Mouse (Mus musculus) neural tube, embryonic 13.5 days (tissue): ENCODE measurements around the gene Llgl1. TPM values are rescaled to one million over a fixed set of nuclear protein-coding genes. Genes with fewer than 3 reads are reported as not detected.

Experiments
- ATAC-seq: fragments of 200-750 bp; cut with Nextera tagmentation; 2 replicates; pipeline ENCODE4 v1.8.0; 2017; ENCODE audit warnings: low read depth, mild to moderate bottlenecking, moderate TSS enrichment, moderate library complexity
- H3K27ac ChIP-seq: fragments of 300-500 bp; sonication (generic); replicated peaks from 2 replicates; pipeline ENCODE4 v1.5.1; 2015; ENCODE audit warnings: moderate library complexity, mild to moderate bottlenecking, inconsistent platforms
- H3K27me3 ChIP-seq: fragments of 300-500 bp; sonication (generic); 2 replicates; pipeline ENCODE4 v1.6.1; 2015; ENCODE audit warnings: mild to moderate bottlenecking, inconsistent platforms
- H3K36me3 ChIP-seq: fragments of 300-500 bp; sonication (generic); 2 replicates; pipeline ENCODE4 v1.6.1; 2015; ENCODE audit warnings: mild to moderate bottlenecking, inconsistent platforms
- H3K4me1 ChIP-seq: fragments of 300-500 bp; sonication (generic); replicated peaks from 2 replicates; pipeline ENCODE4 v1.6.1; 2015; ENCODE audit warnings: inconsistent platforms
- H3K4me2 ChIP-seq: fragments of 300-500 bp; sonication (generic); 2 replicates; pipeline ENCODE4 v1.6.1; 2015; ENCODE audit warnings: inconsistent platforms, mild to moderate bottlenecking, moderate library complexity
- H3K4me3 ChIP-seq: fragments of 300-500 bp; sonication (generic); 2 replicates; pipeline ENCODE4 v1.5.1; 2015; ENCODE audit warnings: mild to moderate bottlenecking, inconsistent platforms
- H3K9ac ChIP-seq: fragments of 300-500 bp; sonication (generic); 2 replicates; pipeline ENCODE4 v1.6.1; 2015; ENCODE audit warnings: moderate library complexity, mild to moderate bottlenecking, inconsistent platforms
- H3K9me3 ChIP-seq: fragments of 300-500 bp; sonication (generic); 2 replicates; pipeline ENCODE4 v1.6.1; 2016; ENCODE audit warnings: inconsistent platforms
- WGBS: fragments of 180-500 bp; shearing (Covaris S2); methylation state at CpG from one replicate; pipeline ENCODE4 v1.1.7; 2015; 5-methylcytosine and 5-hydroxymethylcytosine counted together
- polyA plus RNA-seq: library from polyadenylated mRNA; unstranded; fragments of >200 nt; fragmentation: Nextera tagmentation; extraction: Ambion mirVana; gene quantifications from 2 replicates; pipeline ENCODE4 v1.2.1, GENCODE M21; 2015

The Llgl1 gene
- polyA plus RNA-seq, 1 experiment from 2014 or later: 54.4 TPM

DNA sequence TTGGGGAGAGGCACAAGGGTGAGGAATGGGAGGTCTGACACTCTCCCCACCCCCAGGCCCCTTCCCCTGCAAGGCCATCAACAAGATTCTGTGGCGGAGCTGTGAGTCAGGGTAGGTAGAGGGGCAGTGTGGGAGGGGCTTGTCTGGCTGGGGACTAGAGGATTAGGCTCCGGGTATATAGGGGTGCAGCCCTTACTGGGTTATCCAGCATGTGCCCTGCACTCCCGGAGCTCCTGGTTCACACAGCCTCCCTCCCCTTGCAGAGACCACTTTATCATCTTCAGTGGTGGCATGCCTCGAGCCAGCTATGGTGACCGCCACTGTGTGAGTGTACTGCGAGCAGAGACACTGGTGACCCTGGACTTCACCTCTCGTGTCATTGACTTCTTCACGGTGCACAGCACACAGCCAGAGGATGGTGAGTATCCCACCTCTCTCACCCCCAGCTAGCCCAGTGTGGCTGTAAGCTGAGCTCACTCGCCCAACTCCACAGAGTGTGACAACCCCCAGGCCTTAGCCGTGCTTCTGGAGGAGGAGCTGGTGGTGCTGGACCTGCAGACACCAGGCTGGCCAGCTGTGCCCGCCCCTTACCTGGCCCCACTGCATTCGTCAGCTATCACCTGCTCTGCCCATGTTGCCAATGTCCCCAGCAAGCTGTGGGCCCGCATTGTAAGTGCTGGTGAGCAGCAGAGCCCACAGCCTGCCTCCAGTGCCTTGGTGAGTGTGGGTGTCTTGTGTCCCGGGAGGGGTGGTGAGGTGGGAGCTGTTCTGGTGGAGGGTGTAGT lies 7.4 kb downstream of the Llgl1 start:
- Histone ChIP-seq H3K27ac (no peak overlapping the region), H3K27me3 (no peaks in the 10 kb centered on the region), H3K4me3 (no peak overlapping the region), H3K4me1 (peaks cover 30% of the 10 kb centered on the region), H3K36me3 (peaks cover 78% of the 10 kb centered on the region), H3K9me3 (no peaks in the 10 kb centered on the region), H3K4me2 (no peak overlapping the region), H3K9ac (no peak overlapping the region)
- 91% methylated on average over 14 of the region's 14 CpGs for WGBS
- no peak for ATAC-seq

- Histone ChIP-seq H3K27ac (no peak overlapping the region), H3K9me3 (no peaks in the 10 kb centered on the region), H3K4me2 (no peak overlapping the region), H3K4me1 (peaks cover 22% of the 10 kb centered on the region), H3K9ac (no peak overlapping the region), H3K27me3 (no peaks in the 10 kb centered on the region), H3K36me3 (peaks cover 85% of the 10 kb centered on the region), H3K4me3 (no peak overlapping the region)
- WGBS: 83% methylated on average over 3 of the region's 3 CpGs
- no peak for ATAC-seq
These were observed 8.1 kb downstream of the Llgl1 start for GRCm38 (mm10) chr11:60707672-60708071.

DNA sequence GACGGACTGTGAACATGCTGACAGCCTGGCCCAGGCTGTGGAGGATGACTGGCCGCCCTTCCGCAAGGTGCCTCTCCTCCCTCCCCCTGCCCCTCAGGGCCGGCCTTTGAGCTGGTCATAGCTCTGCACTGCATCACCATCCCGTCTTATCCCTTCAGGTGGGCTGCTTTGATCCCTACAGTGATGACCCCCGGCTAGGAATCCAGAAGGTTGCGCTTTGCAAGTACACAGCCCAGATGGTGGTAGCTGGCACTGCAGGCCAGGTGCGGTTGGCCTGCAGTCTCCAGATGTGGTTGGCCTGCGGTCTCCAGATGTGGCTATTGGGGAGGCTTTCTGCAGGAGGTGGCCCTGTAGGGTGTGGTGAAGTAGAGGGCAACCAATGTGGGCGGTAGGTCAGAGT lies 9.1 kb downstream of the Llgl1 start:
- 89% methylated on average over 10 of the region's 10 CpGs for WGBS

DNA sequence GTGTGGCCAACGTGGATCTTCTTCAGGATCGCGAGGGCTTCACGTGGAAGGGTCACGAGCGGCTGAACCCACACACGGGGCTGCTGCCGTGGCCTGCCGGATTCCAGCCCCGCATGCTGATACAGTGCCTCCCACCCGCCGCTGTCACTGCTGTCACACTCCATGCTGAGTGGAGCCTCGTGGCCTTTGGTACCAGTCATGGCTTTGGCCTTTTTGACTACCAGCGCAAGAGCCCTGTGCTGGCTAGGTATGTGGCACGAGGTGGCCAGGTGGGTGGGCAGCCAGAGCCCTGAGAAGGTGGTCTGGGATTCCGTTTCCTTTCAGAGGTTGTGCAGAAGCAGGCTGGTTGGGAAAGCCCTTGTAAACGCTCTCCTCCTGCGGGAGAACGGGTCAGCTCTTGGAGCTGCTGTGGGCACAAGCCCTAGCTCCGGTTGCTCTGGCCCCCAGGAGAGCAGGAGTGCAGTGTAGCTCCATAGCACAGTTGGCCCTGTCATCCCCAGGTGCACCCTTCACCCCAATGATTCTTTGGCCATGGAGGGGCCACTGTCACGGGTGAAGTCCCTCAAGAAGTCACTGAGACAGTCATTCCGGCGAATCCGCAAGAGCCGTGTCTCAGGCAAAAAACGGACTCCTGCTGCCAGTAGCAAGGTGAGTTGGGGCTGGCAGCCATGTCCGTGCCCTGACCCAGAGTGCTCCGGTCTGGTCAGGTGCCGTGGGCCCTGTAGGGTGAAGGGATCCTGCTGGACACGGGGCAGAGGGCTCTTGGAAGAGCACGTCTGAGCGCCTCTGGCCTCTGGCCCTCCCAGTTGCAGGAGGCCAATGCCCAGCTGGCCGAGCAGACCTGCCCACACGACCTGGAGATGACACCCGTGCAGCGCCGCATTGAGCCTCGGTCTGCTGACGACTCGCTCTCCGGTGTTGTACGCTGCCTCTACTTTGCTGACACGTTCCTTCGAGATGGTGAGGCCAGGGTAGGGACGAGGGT lies 10.2 kb downstream of the Llgl1 start:
- no peak overlapping the region for H3K27ac ChIP-seq
- WGBS: 94% methylated on average over 45 of the region's 45 CpGs
- H3K9ac ChIP-seq: no peak overlapping the region
- H3K9me3 ChIP-seq: no peaks in the 10 kb centered on the region
- ATAC-seq: no peak
- no peaks in the 10 kb centered on the region for H3K27me3 ChIP-seq
- H3K4me3 ChIP-seq: no peak overlapping the region
- H3K36me3 ChIP-seq: peaks cover 100% of the 10 kb centered on the region
- no peak overlapping the region for H3K4me2 ChIP-seq
- peaks cover 7% of the 10 kb centered on the region; the same call in 1 of the 2 replicates for H3K4me1 ChIP-seq

More for the DNA sequence above, 9.1 kb downstream of the Llgl1 start:
- Histone ChIP-seq H3K9me3 (no peaks in the 10 kb centered on the region), H3K27ac (no peak overlapping the region), H3K4me3 (no peak overlapping the region), H3K9ac (no peak overlapping the region), H3K36me3 (peaks cover 95% of the 10 kb centered on the region), H3K4me1 (peaks cover 12% of the 10 kb centered on the region), H3K27me3 (no peaks in the 10 kb centered on the region), H3K4me2 (no peak overlapping the region)
- no peak for ATAC-seq

GRCm38 (mm10) chr11:60711218-60711617 lies 11.7 kb downstream of the Llgl1 start:
- WGBS: 96% methylated on average over 17 of the region's 17 CpGs
- no peaks in the 10 kb centered on the region for H3K9me3 ChIP-seq
- no peaks in the 10 kb centered on the region for H3K4me1 ChIP-seq
- no peak overlapping the region for H3K4me3 ChIP-seq
- no peak overlapping the region for H3K9ac ChIP-seq
- no peaks in the 10 kb centered on the region for H3K27me3 ChIP-seq
- peaks cover 100% of the 10 kb centered on the region for H3K36me3 ChIP-seq
- no peak overlapping the region for H3K4me2 ChIP-seq
- H3K27ac ChIP-seq: no peak overlapping the region
- ATAC-seq: no peak

GRCm38 (mm10) chr11:60712040-60712439 lies 12.5 kb downstream of the Llgl1 start:
- Histone ChIP-seq H3K27ac (no peak overlapping the region), H3K4me3 (no peak overlapping the region), H3K4me2 (no peak overlapping the region), H3K9ac (no peak overlapping the region), H3K4me1 (no peaks in the 10 kb centered on the region), H3K9me3 (no peaks in the 10 kb centered on the region), H3K27me3 (no peaks in the 10 kb centered on the region), H3K36me3 (peaks cover 100% of the 10 kb centered on the region)
- ATAC-seq: no peak
- WGBS: 95% methylated on average over 18 of the region's 18 CpGs

DNA sequence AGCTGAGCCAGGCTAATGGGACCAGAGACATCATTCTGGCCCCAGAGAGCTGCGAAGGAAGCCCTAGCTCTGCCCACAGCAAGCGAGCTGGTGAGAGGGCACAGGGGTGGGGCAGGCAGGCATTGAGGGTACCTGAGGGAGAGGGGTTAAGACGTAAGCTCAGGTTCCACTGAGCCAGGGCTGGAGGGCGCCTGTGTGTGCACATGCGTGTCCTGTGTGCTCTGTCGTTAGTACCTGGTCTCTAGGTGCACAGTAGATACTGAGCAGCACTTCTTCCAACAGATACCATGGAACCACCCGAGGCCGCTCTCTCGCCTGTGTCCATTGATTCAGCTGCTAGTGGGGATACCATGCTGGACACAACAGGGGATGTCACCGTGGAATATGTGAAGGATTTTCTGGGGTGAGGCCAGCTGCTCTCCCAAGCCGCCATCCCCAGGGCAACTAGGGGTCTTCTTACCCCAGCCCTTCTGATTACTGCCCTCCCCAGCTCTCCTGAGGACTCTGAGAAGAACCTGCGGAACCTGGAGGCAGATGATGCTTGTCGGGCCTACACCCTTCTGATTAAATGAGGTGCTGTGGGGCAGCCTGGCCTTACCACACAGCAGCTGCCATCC lies 13.2 kb downstream of the Llgl1 start:
- H3K27ac ChIP-seq: no peak overlapping the region
- H3K9me3 ChIP-seq: no peaks in the 10 kb centered on the region
- 95% methylated on average over 13 of the region's 13 CpGs for WGBS
- no peak for ATAC-seq
- H3K4me1 ChIP-seq: no peaks in the 10 kb centered on the region
- H3K36me3 ChIP-seq: peaks cover 100% of the 10 kb centered on the region
- H3K4me2 ChIP-seq: no peak overlapping the region
- H3K9ac ChIP-seq: no peak overlapping the region
- no peaks in the 10 kb centered on the region for H3K27me3 ChIP-seq
- no peak overlapping the region for H3K4me3 ChIP-seq

- peaks cover 100% of the 10 kb centered on the region for H3K36me3 ChIP-seq
- ATAC-seq: no peak
- no peaks in the 10 kb centered on the region for H3K9me3 ChIP-seq
- WGBS: 89% methylated on average over 5 of the region's 5 CpGs
- no peaks in the 10 kb centered on the region for H3K27me3 ChIP-seq
- no peak overlapping the region for H3K27ac ChIP-seq
- H3K4me2 ChIP-seq: no peak overlapping the region
- H3K4me1 ChIP-seq: no peaks in the 10 kb centered on the region
- no peak overlapping the region for H3K9ac ChIP-seq
- H3K4me3 ChIP-seq: no peak overlapping the region
These were observed 16.3 kb downstream of the Llgl1 start for GRCm38 (mm10) chr11:60715833-60716232.

DNA sequence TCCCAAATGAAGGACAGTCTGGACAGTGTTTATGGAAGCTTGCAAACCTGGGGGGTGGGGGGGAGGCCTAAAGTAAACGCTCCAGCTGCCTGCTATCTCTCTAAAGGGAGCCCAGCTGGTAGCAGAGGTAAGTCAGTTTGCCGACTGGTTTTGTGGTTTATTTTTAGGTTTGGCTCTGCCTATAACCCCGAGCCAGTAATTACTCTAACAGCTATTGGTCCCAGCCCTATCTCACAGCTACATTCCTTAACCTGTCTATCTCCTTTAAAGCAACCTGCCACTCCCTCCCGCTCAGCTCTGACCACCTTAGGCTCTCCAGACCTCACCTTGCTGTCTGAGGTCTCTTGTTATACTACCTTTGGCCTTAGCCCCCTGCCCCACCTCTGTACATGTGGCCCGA lies 19.7 kb downstream of the Llgl1 start:
- Histone ChIP-seq H3K4me2 (no peak overlapping the region), H3K4me1 (no peaks in the 10 kb centered on the region), H3K27ac (no peak overlapping the region), H3K36me3 (peaks cover 100% of the 10 kb centered on the region), H3K9me3 (no peaks in the 10 kb centered on the region), H3K27me3 (no peaks in the 10 kb centered on the region), H3K9ac (no peak overlapping the region), H3K4me3 (no peak overlapping the region)
- WGBS: 91% methylated on average over 5 of the region's 5 CpGs
- ATAC-seq: no peak

GRCm38 (mm10) chr11:60726601-60727391 lies 27.3 kb downstream of the Llgl1 start, which contains the start of gene Flii:
Gene Flii, minus strand, starts transcription at chr11:60727263.
- Histone ChIP-seq H3K36me3 (peaks cover 48% of the 10 kb centered on the region), H3K4me2 (peak within 1 kb of the TSS; percentile 76), H3K9ac (peak within 1 kb of the TSS; percentile 92), H3K4me3 (peak within 1 kb of the TSS; percentile 84), H3K27ac (peak within 1 kb of the TSS; percentile 91), H3K9me3 (no peaks in the 10 kb centered on the region), H3K27me3 (no peaks in the 10 kb centered on the region), H3K4me1 (peaks cover 39% of the 10 kb centered on the region)
- WGBS: 1% methylated on average over 70 of the region's 71 CpGs
- peak; percentile 71 for ATAC-seq

DNA sequence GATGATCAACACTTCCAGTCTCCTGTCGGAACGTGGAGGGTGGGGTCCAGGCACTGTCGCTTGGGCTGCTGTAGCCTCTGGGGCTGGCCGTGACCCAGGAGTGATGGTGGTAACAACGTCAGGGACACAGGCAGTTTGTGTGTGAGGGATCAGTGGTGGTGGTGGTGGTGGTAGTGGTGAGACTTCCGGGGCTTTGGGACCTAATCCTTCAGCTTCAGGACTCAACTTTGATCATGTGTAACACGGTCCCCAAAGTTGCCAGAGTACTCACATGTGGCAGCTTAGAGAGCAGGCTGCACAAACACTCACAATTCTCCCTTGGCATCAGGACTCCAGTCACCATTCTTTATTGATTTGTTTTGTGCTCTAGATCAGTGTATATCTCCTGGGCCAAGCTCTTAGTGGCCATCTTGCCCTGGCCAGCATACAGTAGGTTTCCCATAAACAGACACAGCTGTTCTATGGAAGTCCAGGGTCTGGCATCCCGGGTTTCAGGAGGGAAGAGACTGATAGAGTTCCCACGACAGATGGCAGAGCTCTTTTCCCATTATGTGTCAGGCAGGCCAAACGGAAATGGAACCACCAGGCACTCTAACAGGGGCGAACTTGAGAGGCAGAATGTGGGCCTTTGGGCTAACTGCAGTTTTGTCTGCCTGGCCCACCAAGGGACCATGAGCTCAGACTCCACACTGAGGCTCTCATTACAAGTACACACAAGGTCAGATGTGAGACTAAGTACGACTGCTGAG lies 28.0 kb downstream of the Llgl1 start:
- H3K4me2 ChIP-seq: peak overlapping the region; percentile 76
- H3K36me3 ChIP-seq: peaks cover 48% of the 10 kb centered on the region
- H3K27me3 ChIP-seq: no peaks in the 10 kb centered on the region
- whole genome bisulfite sequencing: 9% methylated on average over 12 of the region's 12 CpGs
- peak; percentile 28 for ATAC-seq
- H3K27ac ChIP-seq: peak overlapping the region; percentile 91
- H3K9ac ChIP-seq: peak overlapping the region; percentile 92
- H3K9me3 ChIP-seq: no peaks in the 10 kb centered on the region
- peak overlapping the region; percentile 84 for H3K4me3 ChIP-seq
- H3K4me1 ChIP-seq: peaks cover 39% of the 10 kb centered on the region
